Mouse (Mus musculus) splenic B cell, adult 2 months (primary cell): ENCODE measurements around the gene Shb.

Experiments used
- DNase-seq: peaks from one replicate; pipeline ENCODE4 v3.0.0-alpha.2; 2011; ENCODE audit warnings: low read depth, low spot score
- H3K27me3 ChIP-seq: 2 replicates; pipeline ENCODE4 v1.6.1; 2012; ENCODE audit warnings: mild to moderate bottlenecking, low read length, moderate library complexity, mixed read lengths; ENCODE audit not compliant: control insufficient read depth, poor library complexity, insufficient read depth, severe bottlenecking
- H3K36me3 ChIP-seq: 2 replicates; pipeline ENCODE4 v1.6.1; 2012; ENCODE audit warnings: mild to moderate bottlenecking, low read length, moderate library complexity, mixed read lengths; ENCODE audit not compliant: control insufficient read depth, poor library complexity, insufficient read depth, severe bottlenecking

The Shb gene

GRCm38 (mm10) chr4:45472706-45473105 lies 59.6 kb downstream of the Shb start:
- Histone ChIP-seq H3K27me3 (no peaks in the 10 kb centered on the region), H3K36me3 (no peaks in the 10 kb centered on the region)
- DNase-seq, result no peak

- Histone ChIP-seq H3K36me3 (no peaks in the 10 kb centered on the region), H3K27me3 (no peaks in the 10 kb centered on the region)
- DNase-seq, result no peak
These were observed 60.4 kb downstream of the Shb start for GRCm38 (mm10) chr4:45471654-45472556.

- no peaks in the 10 kb centered on the region for H3K36me3 ChIP-seq
- H3K27me3 ChIP-seq, result no peaks in the 10 kb centered on the region
- no peak for DNase-seq
These were observed 63.2 kb downstream of the Shb start for GRCm38 (mm10) chr4:45469057-45469456.

GRCm38 (mm10) chr4:45468507-45468906 lies 63.8 kb downstream of the Shb start:
- no peaks in the 10 kb centered on the region for H3K27me3 ChIP-seq
- H3K36me3 ChIP-seq, result no peaks in the 10 kb centered on the region
- no peak for DNase-seq

- DNase-seq, result no peak
- no peaks in the 10 kb centered on the region for H3K27me3 ChIP-seq
- H3K36me3 ChIP-seq, result no peaks in the 10 kb centered on the region
These were observed 65.0 kb downstream of the Shb start for GRCm38 (mm10) chr4:45467115-45467912.

- DNase-seq, result no peak
These were observed 67.3 kb downstream of the Shb start for GRCm38 (mm10) chr4:45464941-45465340.

GRCm38 (mm10) chr4:45464528-45464927 lies 67.7 kb downstream of the Shb start:
- H3K27me3 ChIP-seq, result no peaks in the 10 kb centered on the region
- no peak for DNase-seq

More at GRCm38 (mm10) chr4:45464941-45465340, 67.3 kb downstream of the Shb start:
- Histone ChIP-seq H3K27me3 (no peaks in the 10 kb centered on the region), H3K36me3 (no peaks in the 10 kb centered on the region)

GRCm38 (mm10) chr4:45464123-45464522 lies 68.1 kb downstream of the Shb start:
- Histone ChIP-seq H3K27me3 (no peaks in the 10 kb centered on the region), H3K36me3 (no peaks in the 10 kb centered on the region)
- DNase-seq, result no peak

More at GRCm38 (mm10) chr4:45464528-45464927, 67.7 kb downstream of the Shb start:
- H3K36me3 ChIP-seq, result no peaks in the 10 kb centered on the region

GRCm38 (mm10) chr4:45462628-45463027 lies 69.6 kb downstream of the Shb start:
- DNase-seq, result no peak
- no peaks in the 10 kb centered on the region for H3K36me3 ChIP-seq
- H3K27me3 ChIP-seq, result no peaks in the 10 kb centered on the region

- DNase-seq, result no peak
- no peaks in the 10 kb centered on the region for H3K36me3 ChIP-seq
These were observed 70.6 kb downstream of the Shb start for GRCm38 (mm10) chr4:45461661-45462060.

GRCm38 (mm10) chr4:45459375-45459774 lies 72.9 kb downstream of the Shb start:
- H3K27me3 ChIP-seq, result no peaks in the 10 kb centered on the region
- no peak for DNase-seq
- no peaks in the 10 kb centered on the region for H3K36me3 ChIP-seq

More at GRCm38 (mm10) chr4:45461661-45462060, 70.6 kb downstream of the Shb start:
- H3K27me3 ChIP-seq, result no peaks in the 10 kb centered on the region

- no peak for DNase-seq
- H3K27me3 ChIP-seq, result no peaks in the 10 kb centered on the region
- no peaks in the 10 kb centered on the region for H3K36me3 ChIP-seq
These were observed 74.7 kb downstream of the Shb start for GRCm38 (mm10) chr4:45457543-45457942.

GRCm38 (mm10) chr4:45455001-45455400 lies 77.3 kb downstream of the Shb start:
- H3K27me3 ChIP-seq, result no peaks in the 10 kb centered on the region
- DNase-seq, result no peak
- no peaks in the 10 kb centered on the region for H3K36me3 ChIP-seq

GRCm38 (mm10) chr4:45453271-45453851 lies 78.9 kb downstream of the Shb start:
- no peak for DNase-seq
- Histone ChIP-seq H3K27me3 (no peaks in the 10 kb centered on the region), H3K36me3 (no peaks in the 10 kb centered on the region)
